Mouse (Mus musculus): ENCODE data around the gene 4930558K02Rik. TPM values are rescaled to one million over a fixed set of nuclear protein-coding genes. Genes with fewer than 3 reads are reported as not detected.

The 4930558K02Rik gene
- total and polyA plus RNA-seq, 3 experiments, result not detected

- no peaks in the 10 kb centered on the region for H3K27me3 ChIP-seq (replicated peaks)
- in situ Hi-C loops (cut with MboI; ENCODE audit: low pct_ligation_motif_present, low pct_unique_long_range_greater_than_20kb, low sequenced_read_pairs), result loop anchor here (5.0 to 10.0 kb wide), 2 partner anchors 180 to 308 kb away; no protein-coding TSS in a partner anchor
- H3K79me2 ChIP-seq (replicated peaks; ENCODE audit: control insufficient read depth, extremely low read depth, insufficient read depth, poor library complexity, severe bottlenecking), result no peaks in the 10 kb centered on the region
- dilution Hi-C loops (cut with MboI; ENCODE audit: extremely low pct_ligation_motif_present, extremely low pct_unique_long_range_greater_than_20kb, low sequenced_read_pairs), result no loop called here
- H3K4me2 ChIP-seq (ENCODE audit: insufficient read depth, low read depth, poor library complexity, severe bottlenecking), result no peak overlapping the region
- peaks cover 6 to 36% of the 10 kb centered on the region in 2 experiments for H3K4me1 ChIP-seq (ENCODE audit: control insufficient read depth in 1 of 2, insufficient read depth in 2 of 2)
- no peak overlapping the region for H3K9ac ChIP-seq (ENCODE audit: insufficient read depth, low read depth)
- H3K9me3 ChIP-seq (replicated peaks; ENCODE audit: low read length), result no peaks in the 10 kb centered on the region
- DNase-seq (ENCODE audit: extremely low read depth), result no peak
- peaks cover 0 to 6% of the 10 kb centered on the region in 2 experiments for H3K36me3 ChIP-seq (replicated peaks in 1 of 2; ENCODE audit: control insufficient read depth in 1 of 2, insufficient read depth in 1 of 2, low read length in 1 of 2)
- no peak overlapping the region for H3K27ac ChIP-seq (ENCODE audit: insufficient read depth, low read depth)
- H3K4me3 ChIP-seq (replicated peaks in 1 of 3; ENCODE audit: low read depth in 2 of 3, low read length in 2 of 3, poor library complexity in 1 of 3), result no peak overlapping the region
- no peak for TF ChIP-seq MAFK (IDR thresholded peaks at IDR 0.05; ENCODE audit: insufficient replicate concordance, low read length)
- TF ChIP-seq NELFE (IDR thresholded peaks at IDR 0.05; ENCODE audit: low read depth, low read length), result no peak
- no peak for TF ChIP-seq EP300 (IDR thresholded peaks at IDR 0.05; ENCODE audit: low read length)
- TF ChIP-seq E2F4 (IDR thresholded peaks at IDR 0.05; ENCODE audit: insufficient replicate concordance, low read depth, low read length), result no peak
- TF ChIP-seq RCOR1 (conservative IDR thresholded peaks at IDR 0.05; ENCODE audit: low read depth, low read length), result no peak
- TF ChIP-seq USF1 (IDR thresholded peaks at IDR 0.05; ENCODE audit: low read depth, low read length), result no peak
- TF ChIP-seq MXI1 (IDR thresholded peaks at IDR 0.05; ENCODE audit: low read depth, low read length), result no peak
- no peak for TF ChIP-seq USF2 (conservative IDR thresholded peaks at IDR 0.05; ENCODE audit: low read depth, low read length)
- no peak for TF ChIP-seq UBTF (IDR thresholded peaks at IDR 0.05; ENCODE audit: low read depth, low read length)
- TF ChIP-seq SMC3 (IDR thresholded peaks at IDR 0.05; ENCODE audit: low read depth, low read length), result no peak
- TF ChIP-seq CHD2 (IDR thresholded peaks at IDR 0.05; ENCODE audit: low read length), result no peak
- no peak for TF ChIP-seq MAX (IDR thresholded peaks at IDR 0.05; ENCODE audit: low read length)
- TF ChIP-seq ZC3H11A (IDR thresholded peaks at IDR 0.05; ENCODE audit: low read depth, low read length), result no peak
- no peak for TF ChIP-seq JUN (IDR thresholded peaks at IDR 0.05; ENCODE audit: insufficient read depth, low read depth, low read length)
- TF ChIP-seq MYC (IDR thresholded peaks at IDR 0.05; ENCODE audit: low read depth, low read length), result no peak
These were observed 25.0 kb upstream of the 4930558K02Rik start for GRCm38 (mm10) chr1:162004518-162004780.

- no peak overlapping the region for H3K27ac ChIP-seq (ENCODE audit: insufficient read depth, low read depth)
- no peak overlapping the region for H3K9ac ChIP-seq (ENCODE audit: insufficient read depth, low read depth)
- H3K4me3 ChIP-seq (replicated peaks in 1 of 3; ENCODE audit: low read depth in 2 of 3, low read length in 2 of 3, poor library complexity in 1 of 3), result no peak overlapping the region
- H3K9me3 ChIP-seq (replicated peaks; ENCODE audit: low read length), result no peaks in the 10 kb centered on the region
- H3K4me2 ChIP-seq (ENCODE audit: insufficient read depth, low read depth, poor library complexity, severe bottlenecking), result no peak overlapping the region
- DNase-seq (ENCODE audit: extremely low read depth), result no peak
- H3K36me3 ChIP-seq (replicated peaks in 1 of 2; ENCODE audit: control insufficient read depth in 1 of 2, insufficient read depth in 1 of 2, low read length in 1 of 2), result peaks cover 0 to 3% of the 10 kb centered on the region in 2 experiments
- H3K79me2 ChIP-seq (replicated peaks; ENCODE audit: control insufficient read depth, extremely low read depth, insufficient read depth, poor library complexity, severe bottlenecking), result no peaks in the 10 kb centered on the region
- in situ Hi-C loops (cut with MboI; ENCODE audit: low pct_ligation_motif_present, low pct_unique_long_range_greater_than_20kb, low sequenced_read_pairs), result loop anchor here (5.0 to 10.0 kb wide), 2 partner anchors 181 to 308 kb away; no protein-coding TSS in a partner anchor
- H3K4me1 ChIP-seq (ENCODE audit: control insufficient read depth in 1 of 2, insufficient read depth in 2 of 2), result peaks cover 11 to 41% of the 10 kb centered on the region in 2 experiments
- dilution Hi-C loops (cut with MboI; ENCODE audit: extremely low pct_ligation_motif_present, extremely low pct_unique_long_range_greater_than_20kb, low sequenced_read_pairs), result no loop called here
- TF ChIP-seq HCFC1 (IDR thresholded peaks at IDR 0.05; ENCODE audit: low read depth, low read length) (no peak), ELF1 (IDR thresholded peaks at IDR 0.05; ENCODE audit: low read depth, low read length) (no peak), TBP (conservative IDR thresholded peaks at IDR 0.05; ENCODE audit: low read depth, low read length) (no peak), TCF12 (IDR thresholded peaks at IDR 0.05; ENCODE audit: low read depth, low read length) (no peak), PAX5 (IDR thresholded peaks at IDR 0.05; ENCODE audit: low read length) (no peak), ETS1 (conservative IDR thresholded peaks at IDR 0.05; ENCODE audit: low read depth, low read length) (no peak), NELFE (IDR thresholded peaks at IDR 0.05; ENCODE audit: low read depth, low read length) (no peak), RAD21 (IDR thresholded peaks at IDR 0.05; ENCODE audit: low read depth, low read length) (no peak), ZMIZ1 (IDR thresholded peaks at IDR 0.05; ENCODE audit: low read depth, low read length) (no peak)
- no peaks in the 10 kb centered on the region for H3K27me3 ChIP-seq (replicated peaks)
These were observed 24.5 kb upstream of the 4930558K02Rik start for GRCm38 (mm10) chr1:162003729-162004517.
